Mouse (Mus musculus): ENCODE measurements around the gene Spock1. TPM values are rescaled to one million over a fixed set of nuclear protein-coding genes. Genes with fewer than 3 reads are reported as not detected.

The Spock1 gene
- not detected for polyA plus RNA-seq (2017; shearing (Covaris generic))

GRCm38 (mm10) chr13:57908266-57908582, at the start of gene Spock1:
Gene Spock1, minus strand, starts transcription at chr13:57908332.
- no peak for ATAC-seq

DNA sequence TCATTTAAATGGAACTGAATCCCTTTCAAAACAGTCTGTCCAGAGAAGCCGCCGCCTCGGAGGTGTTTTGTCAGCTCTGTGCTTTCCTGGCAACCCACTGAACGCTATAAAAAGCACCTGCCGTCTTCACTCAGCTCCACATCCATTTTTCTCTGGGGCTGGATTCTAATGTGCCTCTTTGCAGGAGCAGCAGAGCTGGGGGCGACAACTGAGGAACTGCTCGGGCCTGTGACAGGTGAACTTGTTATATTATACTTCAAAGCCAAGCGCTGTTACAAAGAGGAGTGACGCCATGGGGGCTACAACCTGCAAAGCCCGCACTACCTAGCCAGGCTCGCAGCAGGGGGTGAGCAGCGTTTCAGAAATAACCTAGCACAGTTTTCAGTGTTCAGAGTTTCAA, 42.0 kb upstream of the Spock1 start:
- no peak for ATAC-seq

- no peak for ATAC-seq
Observed at GRCm38 (mm10) chr13:57949513-57949912, 41.4 kb upstream of the Spock1 start.

- ATAC-seq, result no peak
Observed at GRCm38 (mm10) chr13:57945197-57945596, 37.1 kb upstream of the Spock1 start.

GRCm38 (mm10) chr13:57944434-57944833, 36.3 kb upstream of the Spock1 start:
- ATAC-seq, result no peak

- ATAC-seq, result no peak
Observed at GRCm38 (mm10) chr13:57943900-57944299, 35.8 kb upstream of the Spock1 start.

DNA sequence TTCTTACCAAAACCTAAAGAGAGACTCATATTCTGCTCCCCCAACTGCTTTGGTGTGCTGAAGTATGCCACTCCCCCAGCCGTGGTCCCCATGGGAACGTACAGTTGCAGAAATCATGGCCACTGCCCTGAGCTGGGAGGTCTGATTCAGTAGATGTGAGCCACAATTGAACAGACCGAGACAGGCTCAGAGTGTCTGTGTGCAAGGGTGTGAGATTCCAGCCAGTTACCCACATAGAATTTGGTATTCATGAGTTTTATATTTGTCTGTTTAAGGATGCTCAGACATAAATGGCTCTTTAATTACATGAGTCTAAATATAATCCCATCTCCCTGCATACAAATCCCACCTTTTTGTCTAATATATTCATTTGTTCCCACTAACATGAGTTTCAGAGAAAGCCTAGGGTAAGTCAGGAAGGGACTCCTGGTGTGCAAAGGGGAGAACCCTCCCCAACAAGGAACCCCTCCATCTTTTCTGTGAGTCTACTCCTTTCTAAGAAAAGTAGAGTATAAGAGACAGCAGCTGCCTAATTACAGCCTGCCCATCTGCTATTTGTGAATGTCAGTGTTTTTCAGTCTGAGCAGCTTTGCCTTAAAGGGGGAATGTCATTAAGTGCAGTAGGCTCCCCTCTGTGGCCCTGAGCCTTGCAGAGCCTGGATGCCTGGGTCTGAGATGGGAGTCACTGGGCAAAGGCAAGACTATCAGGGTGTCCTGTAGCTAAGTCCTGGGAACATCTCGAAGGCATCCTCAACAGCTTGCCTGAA, 29.5 kb upstream of the Spock1 start:
- no peak for ATAC-seq

DNA sequence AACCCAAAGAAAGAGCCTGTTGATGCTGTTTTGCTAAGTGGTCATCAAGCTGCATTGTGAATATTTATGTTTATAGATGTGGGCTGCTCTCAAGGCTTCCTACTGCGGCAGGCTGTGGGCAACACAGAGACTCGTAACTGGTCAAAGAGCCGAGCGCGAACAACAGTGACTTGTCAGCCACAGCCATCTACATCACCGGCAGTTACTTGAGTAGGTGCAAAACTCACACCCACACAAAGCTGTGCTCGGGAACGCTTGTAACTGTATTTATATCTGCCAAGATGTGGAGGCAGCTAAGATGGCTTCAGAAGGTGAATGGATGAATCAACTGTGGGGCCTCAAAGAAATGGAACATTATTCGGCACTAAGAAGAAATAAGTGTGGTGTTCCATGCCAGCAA, 23.9 kb upstream of the Spock1 start:
- ATAC-seq, result no peak

- ATAC-seq, result no peak
Observed at GRCm38 (mm10) chr13:57931376-57931775, 23.2 kb upstream of the Spock1 start.

GRCm38 (mm10) chr13:57930720-57931119, 22.6 kb upstream of the Spock1 start:
- ATAC-seq, result no peak

- ATAC-seq, result no peak
Observed at GRCm38 (mm10) chr13:57930283-57930682, 22.2 kb upstream of the Spock1 start.

GRCm38 (mm10) chr13:57919947-57920346, 11.8 kb upstream of the Spock1 start:
- no peak for ATAC-seq

DNA sequence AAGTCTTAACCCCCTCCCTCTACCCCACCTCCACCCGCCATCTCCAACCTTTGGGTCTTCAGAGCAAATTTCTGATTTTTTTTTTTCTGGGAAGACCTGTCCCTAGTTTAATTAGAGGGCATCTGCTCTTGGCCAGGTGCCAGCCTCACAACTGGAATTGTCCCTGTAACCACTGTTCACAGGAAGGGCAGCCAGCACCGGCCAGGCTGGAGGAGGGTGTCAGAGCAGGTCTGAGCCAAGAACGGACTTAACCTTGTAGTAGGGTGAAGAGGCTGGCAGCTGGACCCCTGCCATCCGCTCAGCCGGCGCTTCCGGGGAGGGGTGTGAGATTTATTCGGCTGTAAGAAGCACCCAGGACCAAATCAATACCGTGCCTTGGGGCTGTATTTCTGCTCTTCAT, 3.0 kb upstream of the Spock1 start:
- ATAC-seq, result no peak

- ATAC-seq, result no peak
Observed at GRCm38 (mm10) chr13:57907428-57908265, 485 bp downstream of the Spock1 start.

GRCm38 (mm10) chr13:57894597-57894996, 13.5 kb downstream of the Spock1 start:
- ATAC-seq, result no peak

- ATAC-seq, result no peak
Observed at GRCm38 (mm10) chr13:57889708-57890107, 18.4 kb downstream of the Spock1 start.

- no peak for ATAC-seq
Observed at GRCm38 (mm10) chr13:57889050-57889449, 19.1 kb downstream of the Spock1 start.

DNA sequence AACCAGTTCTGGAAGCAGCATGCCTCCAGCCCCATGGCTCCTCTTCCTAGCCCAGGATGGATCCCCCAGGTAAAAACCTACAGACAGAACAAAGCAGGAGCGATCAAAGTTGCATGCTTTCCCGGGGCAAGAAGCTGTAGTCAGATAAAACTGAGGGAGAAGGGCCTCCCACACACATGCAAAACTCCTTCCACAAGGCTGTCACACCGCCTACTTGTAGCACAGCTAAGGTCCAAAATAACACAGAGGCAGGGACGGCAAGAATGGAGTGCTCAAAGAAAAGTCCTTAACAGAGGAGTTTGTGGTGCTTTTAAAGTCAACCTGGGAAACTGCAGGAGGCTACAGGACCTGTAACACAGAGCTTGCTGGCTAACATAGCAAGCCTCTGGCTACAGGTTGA, 28.3 kb downstream of the Spock1 start:
- ATAC-seq, result no peak

- ATAC-seq, result no peak
Observed at GRCm38 (mm10) chr13:57878797-57879196, 29.3 kb downstream of the Spock1 start.

- ATAC-seq, result no peak
Observed at GRCm38 (mm10) chr13:57877782-57878181, 30.4 kb downstream of the Spock1 start.

- no peak for ATAC-seq
Observed at GRCm38 (mm10) chr13:57876966-57877365, 31.2 kb downstream of the Spock1 start.

GRCm38 (mm10) chr13:57870058-57870457, 38.1 kb downstream of the Spock1 start:
- ATAC-seq, result no peak

GRCm38 (mm10) chr13:57867586-57867985, 40.5 kb downstream of the Spock1 start:
- ATAC-seq, result no peak

GRCm38 (mm10) chr13:57865029-57865428, 43.1 kb downstream of the Spock1 start:
- ATAC-seq, result no peak

Measured in inflammation-experienced regulatory T-cells, adult 6 months (primary cell).